Mouse (Mus musculus): ENCODE data around the gene Hist1h3f. TPM values are rescaled to one million over a fixed set of nuclear protein-coding genes. Genes with fewer than 3 reads are reported as not detected.
A peak's percentile ranks its signal among the peaks of the same experiment; 100 is the strongest.
"Not testable (repeated sequence)": the region's sequence is repeated elsewhere in the genome, so short reads cannot be mapped to it uniquely, and the experiment has no call there.

The Hist1h3f gene
- polyA plus RNA-seq, 1 experiment = 1.3 TPM

DNA sequence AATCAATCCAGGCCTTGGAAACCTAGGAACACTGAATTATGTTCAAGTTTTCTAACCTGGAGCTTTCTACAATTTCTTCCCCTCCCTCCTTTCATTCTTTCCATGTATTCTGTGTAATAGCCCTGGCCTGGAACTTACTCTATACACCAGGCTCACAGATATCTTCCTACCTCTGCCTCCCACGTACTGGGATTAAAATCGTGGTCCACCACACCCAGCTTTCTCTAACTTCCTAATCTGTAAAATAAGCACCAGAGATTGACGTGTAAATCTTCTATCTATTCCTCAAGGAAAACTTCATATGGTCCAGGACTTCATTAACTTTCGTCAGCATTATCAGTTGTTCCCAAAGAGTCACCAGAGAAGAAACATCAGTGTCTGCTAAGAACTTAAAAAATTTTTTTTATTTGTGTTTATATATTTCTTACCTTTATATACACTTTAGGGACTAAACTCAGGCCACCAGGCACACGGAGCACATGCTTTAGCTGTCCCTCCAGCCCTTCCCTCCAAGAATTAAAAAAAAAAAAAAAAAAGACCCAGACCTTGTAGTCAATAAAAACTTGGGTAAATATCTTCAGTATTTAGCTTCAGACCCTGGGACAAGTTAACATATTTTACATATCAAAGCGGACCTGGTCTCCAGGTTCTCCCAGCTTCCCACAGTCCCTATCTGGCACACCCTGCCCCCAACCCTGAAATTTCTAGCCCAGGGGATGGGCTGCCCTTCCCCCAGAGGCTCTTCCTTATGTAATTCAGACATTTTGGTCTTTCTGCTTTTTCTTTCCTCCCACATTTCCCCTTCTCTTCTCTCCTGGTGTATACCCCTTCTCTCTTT is 38.6 kb downstream of the Hist1h3f start:
- no peak for TF ChIP-seq CTCF (IDR thresholded peaks at IDR 0.05; ENCODE audit: insufficient read depth, low read length)
- no peak for TF ChIP-seq POLR2A (IDR thresholded peaks at IDR 0.05; ENCODE audit: borderline replicate concordance, extremely low read depth, low read depth, low read length)
- 21% methylated on average over 6 of the region's 6 CpGs for WGBS
- H3K4me3 ChIP-seq (replicated peaks; ENCODE audit: extremely low read depth, low read depth, low read length) = peak overlapping the region; percentile 73
- peaks cover 2% of the 10 kb centered on the region; the same call in 1 of the 2 replicates for H3K4me1 ChIP-seq (ENCODE audit: control insufficient read depth, insufficient read depth, low read length)
- DNase-seq = no peak

- Histone ChIP-seq H3K4me1 (ENCODE audit: control insufficient read depth, insufficient read depth, low read length) (peaks cover 2% of the 10 kb centered on the region; the same call in 1 of the 2 replicates), H3K4me3 (replicated peaks; ENCODE audit: extremely low read depth, low read depth, low read length) (no peak overlapping the region)
- TF ChIP-seq POLR2A (IDR thresholded peaks at IDR 0.05; ENCODE audit: borderline replicate concordance, extremely low read depth, low read depth, low read length) (no peak), CTCF (IDR thresholded peaks at IDR 0.05; ENCODE audit: insufficient read depth, low read length) (no peak)
- no peak for DNase-seq
Observed at GRCm38 (mm10) chr13:23583387-23584068, 39.7 kb downstream of the Hist1h3f start.

- peak overlapping the region; percentile 11 for H3K4me3 ChIP-seq (replicated peaks; ENCODE audit: extremely low read depth, low read depth, low read length)
- DNase-seq = peak; percentile 15
- TF ChIP-seq POLR2A (IDR thresholded peaks at IDR 0.05; ENCODE audit: borderline replicate concordance, extremely low read depth, low read depth, low read length) (no peak), CTCF (IDR thresholded peaks at IDR 0.05; ENCODE audit: insufficient read depth, low read length) (no peak)
- peaks cover 2% of the 10 kb centered on the region; the same call in 1 of the 2 replicates for H3K4me1 ChIP-seq (ENCODE audit: control insufficient read depth, insufficient read depth, low read length)
Observed at GRCm38 (mm10) chr13:23584331-23584730, 40.5 kb downstream of the Hist1h3f start.

- peak; percentile 78 for DNase-seq
- Histone ChIP-seq H3K4me1 (ENCODE audit: control insufficient read depth, insufficient read depth, low read length) (peaks cover 2% of the 10 kb centered on the region; the same call in 1 of the 2 replicates), H3K4me3 (replicated peaks; ENCODE audit: extremely low read depth, low read depth, low read length) (peak overlapping the region; percentile 91)
- WGBS = under 1% methylated on average over 21 of the region's 21 CpGs
- peak; percentile 59; the same call in 1 of the 2 replicates for TF ChIP-seq POLR2A (IDR thresholded peaks at IDR 0.05; ENCODE audit: borderline replicate concordance, extremely low read depth, low read depth, low read length)
- no peak for TF ChIP-seq CTCF (IDR thresholded peaks at IDR 0.05; ENCODE audit: insufficient read depth, low read length)
Observed at GRCm38 (mm10) chr13:23585029-23585441, 41.2 kb downstream of the Hist1h3f start.

DNA sequence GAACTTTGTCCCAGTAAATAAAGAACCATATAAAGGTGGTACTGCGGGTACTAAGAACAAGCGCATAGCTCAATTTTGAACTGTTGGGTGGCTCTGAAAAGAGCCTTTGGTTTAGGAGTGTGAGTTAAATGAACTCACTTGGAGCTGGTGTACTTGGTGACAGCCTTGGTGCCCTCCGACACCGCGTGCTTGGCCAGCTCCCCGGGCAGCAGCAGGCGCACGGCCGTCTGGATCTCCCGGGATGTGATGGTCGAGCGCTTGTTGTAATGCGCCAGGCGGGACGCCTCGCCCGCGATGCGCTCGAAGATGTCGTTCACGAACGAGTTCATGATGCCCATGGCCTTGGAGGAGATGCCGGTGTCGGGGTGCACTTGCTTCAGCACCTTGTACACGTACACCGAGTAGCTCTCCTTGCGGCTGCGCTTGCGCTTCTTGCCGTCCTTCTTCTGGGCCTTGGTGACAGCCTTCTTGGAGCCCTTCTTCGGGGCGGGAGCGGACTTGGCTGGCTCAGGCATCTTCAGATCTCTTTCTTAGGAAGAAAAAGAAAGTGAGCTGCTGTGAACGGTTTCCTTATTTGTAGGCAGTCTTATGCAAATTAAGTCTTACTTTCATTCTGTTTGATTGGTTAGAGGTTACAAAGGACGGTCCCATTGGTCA is 41.7 kb downstream of the Hist1h3f start:
- under 1% methylated on average over 34 of the region's 36 CpGs for WGBS
- peak; percentile 63 for DNase-seq
- peak; percentile 97 for TF ChIP-seq POLR2A (IDR thresholded peaks at IDR 0.05; ENCODE audit: borderline replicate concordance, extremely low read depth, low read depth, low read length)

GRCm38 (mm10) chr13:23586099-23586939 is 42.5 kb downstream of the Hist1h3f start:
- Histone ChIP-seq H3K4me3 (replicated peaks; ENCODE audit: extremely low read depth, low read depth, low read length) (peak overlapping the region; percentile 64), H3K4me1 (ENCODE audit: control insufficient read depth, insufficient read depth, low read length) (peaks cover 2% of the 10 kb centered on the region; the same call in 1 of the 2 replicates)
- DNase-seq = peak; percentile 16
- 2% methylated on average over 22 of the region's 22 CpGs for WGBS
- TF ChIP-seq POLR2A (IDR thresholded peaks at IDR 0.05; ENCODE audit: borderline replicate concordance, extremely low read depth, low read depth, low read length) (no peak), CTCF (IDR thresholded peaks at IDR 0.05; ENCODE audit: insufficient read depth, low read length) (no peak)

More for the DNA sequence above, 41.7 kb downstream of the Hist1h3f start:
- peak overlapping the region; percentile 91 for H3K4me3 ChIP-seq (replicated peaks; ENCODE audit: extremely low read depth, low read depth, low read length)
- not testable (repeated sequence) for H3K4me1 ChIP-seq (ENCODE audit: control insufficient read depth, insufficient read depth, low read length)

DNA sequence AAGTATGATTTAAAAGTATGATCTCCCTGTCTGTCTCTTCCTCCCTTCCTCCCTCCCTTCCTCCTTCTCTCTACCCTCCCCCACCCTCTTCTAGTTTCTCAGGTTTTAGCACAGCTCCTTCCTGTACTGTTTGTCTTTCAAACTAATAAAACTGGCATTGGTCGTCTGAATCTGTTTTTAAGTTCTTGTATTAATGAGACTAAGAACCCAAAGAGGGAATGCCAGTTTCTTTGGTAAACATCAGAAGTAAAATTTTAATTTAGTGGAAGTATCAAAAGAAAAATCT is 43.0 kb downstream of the Hist1h3f start:
- no peak for DNase-seq
- 0% methylated on average over 1 of the region's 1 CpGs for WGBS
- no peak for TF ChIP-seq POLR2A (IDR thresholded peaks at IDR 0.05; ENCODE audit: borderline replicate concordance, extremely low read depth, low read depth, low read length)
- no peak for TF ChIP-seq CTCF (IDR thresholded peaks at IDR 0.05; ENCODE audit: insufficient read depth, low read length)
- H3K4me3 ChIP-seq (replicated peaks; ENCODE audit: extremely low read depth, low read depth, low read length) = no peak overlapping the region
- H3K4me1 ChIP-seq (ENCODE audit: control insufficient read depth, insufficient read depth, low read length) = peaks cover 2% of the 10 kb centered on the region; the same call in 1 of the 2 replicates

DNA sequence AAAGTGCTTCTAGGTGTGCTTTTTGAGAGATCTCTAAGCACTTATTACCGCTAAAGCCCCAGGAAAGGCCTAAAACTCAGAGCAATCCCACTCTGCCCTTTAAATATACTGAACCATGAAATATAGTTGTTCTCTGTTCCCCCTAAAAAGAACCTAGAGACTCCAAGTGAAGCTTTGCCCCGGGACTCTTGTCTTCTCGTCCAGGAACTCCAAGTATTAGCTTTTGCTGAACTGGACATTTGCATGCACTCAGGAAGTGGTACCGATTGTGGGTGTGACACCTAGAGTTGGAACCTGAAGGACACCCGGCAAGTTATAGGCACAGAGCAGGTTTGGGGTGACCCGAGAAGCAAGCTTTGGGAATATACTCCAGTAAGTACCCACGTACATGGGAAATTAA is 47.4 kb downstream of the Hist1h3f start:
- Histone ChIP-seq H3K4me1 (ENCODE audit: control insufficient read depth, insufficient read depth, low read length) (peaks cover 5% of the 10 kb centered on the region; the same call in 1 of the 2 replicates), H3K4me3 (replicated peaks; ENCODE audit: extremely low read depth, low read depth, low read length) (no peak overlapping the region)
- 87% methylated on average over 7 of the region's 7 CpGs for WGBS
- DNase-seq = no peak
- TF ChIP-seq CTCF (IDR thresholded peaks at IDR 0.05; ENCODE audit: insufficient read depth, low read length) = no peak
- no peak for TF ChIP-seq POLR2A (IDR thresholded peaks at IDR 0.05; ENCODE audit: borderline replicate concordance, extremely low read depth, low read depth, low read length)

- WGBS = 85% methylated on average over 7 of the region's 7 CpGs
- DNase-seq; H3K4me1 ChIP-seq (ENCODE audit: control insufficient read depth, insufficient read depth, low read length); H3K4me3 ChIP-seq (replicated peaks; ENCODE audit: extremely low read depth, low read depth, low read length): not testable (repeated sequence)
Observed at GRCm38 (mm10) chr13:23591886-23592285, 48.0 kb downstream of the Hist1h3f start.
